Comparison of ENCODE assay signal across 17 mouse cellular contexts in the genomic region with DNA sequence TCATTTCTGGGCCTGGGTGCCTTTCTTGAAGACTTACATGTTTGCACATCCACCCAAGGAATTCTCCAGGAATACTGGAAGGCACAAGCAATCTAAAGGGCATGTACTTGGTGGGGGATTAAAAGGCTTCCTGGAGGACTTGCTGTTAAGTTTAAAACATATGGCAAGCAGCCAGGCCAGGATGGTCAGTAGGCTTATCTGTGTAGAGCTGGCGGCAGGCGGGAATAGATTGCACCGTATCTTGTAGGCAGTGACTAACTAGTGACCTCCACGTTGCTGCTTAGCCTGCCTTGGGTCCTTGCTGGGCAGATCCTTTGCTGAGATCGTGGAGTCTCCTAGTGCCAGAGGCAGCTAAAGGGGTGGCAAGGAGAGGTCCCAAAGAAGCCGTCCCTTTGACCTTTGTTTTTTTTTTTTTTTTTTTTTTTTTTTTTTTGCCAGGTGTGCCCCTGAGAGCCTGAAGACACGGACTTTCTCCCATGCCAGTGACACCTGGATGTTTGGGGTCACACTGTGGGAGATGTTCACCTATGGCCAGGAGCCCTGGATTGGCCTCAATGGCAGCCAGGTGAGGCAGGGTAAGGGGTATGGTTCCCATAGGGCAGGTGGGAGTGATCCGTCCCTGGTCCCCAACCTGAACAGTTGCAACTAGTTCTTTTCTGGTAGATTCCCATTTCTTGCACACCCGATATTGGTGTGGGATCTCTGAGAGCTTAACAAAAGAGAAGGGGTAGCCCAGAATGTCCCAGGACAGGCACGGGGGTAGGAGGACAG. TPM values are rescaled to one million over a fixed set of nuclear protein-coding genes. Genes with fewer than 3 reads are reported as not detected.
DNase-seq lines count a peak whose midpoint lies in the region; ATAC-seq lines count a peak whose summit lies in the region.
"Had no signal": no experiment of that assay in that cellular context is flagged by ENCODE, and none has a peak within 500 bp of the region (broad histone marks: within the 10 kb centered on the region; RNA-seq: fewer than 3 reads in every experiment).

No protein-coding gene starts in this region.

- peaks cover 59% of the 10 kb centered on the region for H3K36me3 ChIP-seq in heart, embryonic 10.5 days
- peaks cover 36% of the 10 kb centered on the region for H3K36me3 ChIP-seq in liver, embryonic 15.5 days (replicated peaks)
- H3K36me3 ChIP-seq in kidney, embryonic 16.5 days (ENCODE audit: insufficient read depth, low read length), result peaks cover 20% of the 10 kb centered on the region
- peaks cover 72% of the 10 kb centered on the region for H3K36me3 ChIP-seq in forebrain, embryonic 14.5 days (ENCODE audit: control insufficient read depth, insufficient read depth, low read length)

- peaks cover 68% of the 10 kb centered on the region for H3K4me1 ChIP-seq in heart, embryonic 10.5 days
- H3K4me1 ChIP-seq in liver, embryonic 15.5 days (replicated peaks), result peaks cover 81% of the 10 kb centered on the region
- H3K4me1 ChIP-seq in kidney, embryonic 16.5 days (ENCODE audit: insufficient read depth, low read length), result peaks cover 27% of the 10 kb centered on the region
- peaks cover 2% of the 10 kb centered on the region; the same call in 1 of the 2 replicates for H3K4me1 ChIP-seq in forebrain, embryonic 14.5 days (ENCODE audit: control insufficient read depth, insufficient read depth, low read length)

- H3K9me3 ChIP-seq in heart, embryonic 10.5 days, result no peaks in the 10 kb centered on the region
- no peaks in the 10 kb centered on the region for H3K9me3 ChIP-seq in liver, embryonic 15.5 days (replicated peaks)
- no peaks in the 10 kb centered on the region for H3K9me3 ChIP-seq in kidney, embryonic 16.5 days (ENCODE audit: low read length)
- no peaks in the 10 kb centered on the region for H3K9me3 ChIP-seq in forebrain, embryonic 14.5 days (replicated peaks; ENCODE audit: control insufficient read depth, low read length)
- H3K9me3 ChIP-seq: embryonic facial prominence, embryonic 13.5 days; hindbrain, embryonic 13.5 days; neural tube, embryonic 15.5 days had no signal

- WGBS in heart, embryonic 10.5 days, result 54% methylated on average over 10 of the region's 10 CpGs
- WGBS in liver, embryonic 15.5 days (ENCODE audit: insufficient replicate concordance), result 41% methylated on average over 10 of the region's 10 CpGs
- 86% methylated on average over 10 of the region's 10 CpGs for WGBS in kidney, embryonic 16.5 days
- WGBS in forebrain, embryonic 14.5 days, result 92% methylated on average over 10 of the region's 10 CpGs

- peak overlapping the region; percentile 67; the same call in 1 of the 2 replicates for H3K27ac ChIP-seq in heart, embryonic 10.5 days
- H3K27ac ChIP-seq in liver, embryonic 15.5 days (replicated peaks), result peak overlapping the region; percentile 66
- no peak overlapping the region for H3K27ac ChIP-seq in kidney, embryonic 16.5 days (ENCODE audit: low read length)
- no peak overlapping the region for H3K27ac ChIP-seq in forebrain, embryonic 14.5 days (ENCODE audit: low read depth, low read length)
- H3K27ac ChIP-seq: embryonic facial prominence, embryonic 13.5 days; hindbrain, embryonic 13.5 days; neural tube, embryonic 15.5 days had no signal

- no peak for ATAC-seq in liver, embryonic 15.5 days (ENCODE audit: insufficient read depth)
- ATAC-seq in kidney, embryonic 16.5 days (ENCODE audit: low FRiP score, low TSS enrichment), result no peak
- no peak for ATAC-seq in forebrain, embryonic 14.5 days
- ATAC-seq: forebrain, embryonic 16.5 days; midbrain, embryonic 16.5 days had no signal

- peak; percentile 86 for DNase-seq in heart, embryonic 10.5 days (ENCODE audit: low spot score)
- DNase-seq in heart, postnatal 4 days, result no peak
- peak; percentile 80 for DNase-seq in 416B (ENCODE audit: low read depth)
- peak; percentile 46 for DNase-seq in adrenal gland, postnatal 25 days
- no peak for DNase-seq in forebrain, embryonic 14.5 days (ENCODE audit: low spot score)
- no peak for DNase-seq in left cerebral cortex, adult 9 months (ENCODE audit: low spot score in 2 of 2)
- DNase-seq: cerebellum, postnatal 14 days; kidney, adult 18-20 months; lung, postnatal 14 days; right cerebral cortex, postnatal 14 days had no signal

- no peak overlapping the region for H3K4me3 ChIP-seq in heart, embryonic 10.5 days
- H3K4me3 ChIP-seq in liver, embryonic 15.5 days (replicated peaks), result no peak overlapping the region
- H3K4me3 ChIP-seq in kidney, embryonic 16.5 days (ENCODE audit: low read length), result no peak overlapping the region
- no peak overlapping the region for H3K4me3 ChIP-seq in forebrain, embryonic 14.5 days (ENCODE audit: low read depth, low read length)
- H3K4me3 ChIP-seq: embryonic facial prominence, embryonic 13.5 days; hindbrain, embryonic 13.5 days; neural tube, embryonic 15.5 days had no signal

- peaks cover 57% of the 10 kb centered on the region for H3K27me3 ChIP-seq in heart, embryonic 10.5 days (ENCODE audit: insufficient read depth, poor library complexity, severe bottlenecking)
- no peaks in the 10 kb centered on the region for H3K27me3 ChIP-seq in liver, embryonic 15.5 days
- no peaks in the 10 kb centered on the region for H3K27me3 ChIP-seq in kidney, embryonic 16.5 days (ENCODE audit: insufficient read depth, low read length)
- H3K27me3 ChIP-seq in forebrain, embryonic 14.5 days (replicated peaks; ENCODE audit: control insufficient read depth, insufficient read depth, low read length), result no peaks in the 10 kb centered on the region
- H3K27me3 ChIP-seq: embryonic facial prominence, embryonic 13.5 days; hindbrain, embryonic 13.5 days; neural tube, embryonic 15.5 days had no signal

- H3K4me2 ChIP-seq in liver, embryonic 15.5 days, result no peak overlapping the region; the same call in 1 of the 2 replicates
- H3K4me2 ChIP-seq in kidney, embryonic 16.5 days (replicated peaks; ENCODE audit: low read depth, low read length), result no peak overlapping the region
- H3K4me2 ChIP-seq in forebrain, embryonic 14.5 days (ENCODE audit: low read length), result no peak overlapping the region
- H3K4me2 ChIP-seq: embryonic facial prominence, embryonic 13.5 days; hindbrain, embryonic 13.5 days; neural tube, embryonic 15.5 days had no signal

- no peak overlapping the region for H3K9ac ChIP-seq in liver, embryonic 15.5 days
- no peak overlapping the region for H3K9ac ChIP-seq in kidney, embryonic 16.5 days (replicated peaks; ENCODE audit: low read length)
- H3K9ac ChIP-seq in forebrain, embryonic 14.5 days (ENCODE audit: low read length), result no peak overlapping the region
- H3K9ac ChIP-seq: embryonic facial prominence, embryonic 13.5 days; hindbrain, embryonic 13.5 days; neural tube, embryonic 15.5 days had no signal

RNA-seq across cellular contexts. Expression of a gene that starts 26.9 kb away (rescaled TPM):
- 6.5 and 9.2 TPM in 2 replicates for polyA plus RNA-seq in heart, embryonic 10.5 days (2016; fragmentation: Nextera tagmentation; extraction: Ambion mirVana)
- 10 to 100 TPM; 38.4 to 49.9 TPM for total RNA-seq in heart, postnatal 4 days (2021)
- 34.8 and 52.2 TPM in 2 replicates for total RNA-seq in adrenal gland, postnatal 25 days (2021)
- polyA plus RNA-seq in liver, embryonic 15.5 days (2015; fragmentation: Nextera tagmentation; extraction: Ambion mirVana), result 4.5 and 4.7 TPM in 2 replicates
- polyA plus RNA-seq in kidney, embryonic 16.5 days (2015; fragmentation: Nextera tagmentation; extraction: Ambion mirVana), result 10.9 and 11.3 TPM in 2 replicates
- polyA plus RNA-seq in forebrain, embryonic 14.5 days (2014; fragmentation: Nextera tagmentation; extraction: Ambion mirVana), result 11.2 and 13.1 TPM in 2 replicates

Comparison
In these comparisons a context has a peak if more than half of its experiments do, and no peak if none do; other contexts are left out.
1. DNase-seq: peak in heart, embryonic 10.5 days (single experiment), 416B (single experiment) and adrenal gland, postnatal 25 days (single experiment); none in heart, postnatal 4 days (single experiment), forebrain, embryonic 14.5 days (single experiment) and left cerebral cortex, adult 9 months (0 of 2).
2. H3K27ac ChIP-seq: peak in heart, embryonic 10.5 days (single experiment) and liver, embryonic 15.5 days (single experiment); none in kidney, embryonic 16.5 days (single experiment) and forebrain, embryonic 14.5 days (single experiment).